Mouse (Mus musculus) monocyte, adult 59 days (primary cell): ENCODE results near the gene Nradd. TPM values are rescaled to one million over a fixed set of nuclear protein-coding genes. Genes with fewer than 3 reads are reported as not detected.

ENCODE experiments used
- total RNA-seq, 2 experiments: library from RNA; stranded (reverse); gene quantifications; one replicate each; pipeline ENCODE4 v1.2.4; 2023

Nradd gene
- 1 to 10 TPM; 2.5 to 5.0 TPM for total RNA-seq

DNA sequence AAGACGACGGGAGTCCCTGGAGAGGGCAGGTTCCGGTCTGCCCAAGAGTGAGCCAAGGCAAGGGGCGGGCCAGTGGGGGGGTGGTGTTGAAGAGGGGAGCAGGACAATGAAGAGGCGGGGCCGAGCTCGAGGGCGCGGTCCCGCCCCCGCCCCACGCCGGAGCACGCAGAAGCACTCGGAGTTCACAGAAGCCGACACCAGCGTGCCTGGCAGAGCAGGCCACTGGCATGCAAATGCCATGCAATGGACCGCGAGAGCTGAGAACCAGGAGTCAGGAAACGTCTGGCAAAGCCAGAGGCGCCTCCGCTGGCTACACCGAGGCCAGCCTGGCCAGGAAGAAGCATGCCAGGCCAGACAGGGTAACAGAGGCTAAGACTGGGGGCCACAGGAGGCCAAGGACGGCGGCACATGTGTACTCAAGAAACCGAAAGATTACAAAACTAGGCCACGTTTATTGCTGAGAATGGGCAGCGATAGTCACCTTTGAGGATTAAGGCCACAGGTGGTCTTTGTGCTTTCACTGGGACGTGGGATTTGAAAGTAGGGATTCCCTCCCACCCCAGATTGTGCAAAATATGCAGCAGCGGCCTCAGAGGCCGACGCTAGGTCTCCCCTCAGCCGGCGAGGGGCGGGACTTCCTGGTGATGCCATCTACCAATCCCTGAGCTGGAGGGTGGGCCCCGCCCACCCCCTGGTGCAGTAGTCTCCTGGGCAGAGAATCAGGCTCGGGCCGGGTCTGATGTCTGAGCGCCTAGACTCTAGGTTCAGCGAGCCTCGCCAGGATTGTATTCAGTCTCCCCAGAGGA, at the start of gene Nradd:
Gene Nradd (minus strand): TSS at position 92 of the 806 bp plus-strand sequence.

DNA sequence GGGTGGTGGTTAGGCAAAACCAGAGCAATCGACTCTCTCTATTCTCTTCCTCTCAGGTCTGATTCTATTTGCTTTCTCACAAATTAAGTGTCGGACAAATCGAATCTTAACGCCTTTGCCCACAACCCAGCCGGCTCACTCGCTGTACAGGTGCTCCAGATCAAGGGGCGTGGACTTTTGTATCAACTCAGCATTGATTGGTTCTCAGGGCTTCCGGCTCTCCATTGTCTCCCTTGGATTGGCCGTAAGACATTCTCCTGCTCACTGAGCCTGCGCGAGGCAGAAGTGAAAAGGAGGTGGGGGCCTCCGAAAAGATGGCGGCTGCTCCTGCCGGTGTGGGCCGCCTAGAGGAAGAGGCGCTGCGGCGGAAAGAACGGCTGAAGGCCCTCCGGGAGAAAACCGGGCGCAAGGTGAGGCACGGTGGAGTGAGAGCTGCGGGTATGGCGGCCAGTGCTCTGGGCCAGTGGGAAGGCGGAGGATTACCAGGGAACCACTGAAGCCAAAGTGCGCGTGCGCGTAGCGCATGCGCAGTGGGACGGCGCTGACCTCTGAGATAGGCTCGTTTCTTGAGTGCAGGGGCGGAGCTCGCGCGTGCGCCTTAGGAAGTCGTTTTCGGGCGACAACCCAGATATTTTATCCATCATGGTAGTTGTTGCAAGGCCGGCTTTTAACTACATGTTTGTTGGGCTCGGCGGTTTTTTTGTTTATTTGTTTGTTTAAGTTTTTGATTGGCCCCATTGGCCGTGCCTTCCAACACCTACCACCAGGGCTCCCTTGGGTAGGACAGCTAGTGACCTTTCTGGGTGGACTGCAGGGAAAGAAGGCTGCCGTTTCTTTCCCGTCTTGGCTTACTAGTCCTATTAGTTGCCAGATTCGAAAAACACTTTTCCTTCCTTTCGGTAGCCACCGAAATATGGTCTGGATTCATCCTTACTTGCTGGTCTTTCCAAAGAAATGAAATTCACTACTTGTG, 32.3 kb upstream of the Nradd start, which contains the start of gene Ccdc12:
Gene Ccdc12 (plus strand): TSS at position 255 of the 973 bp plus-strand sequence.

DNA sequence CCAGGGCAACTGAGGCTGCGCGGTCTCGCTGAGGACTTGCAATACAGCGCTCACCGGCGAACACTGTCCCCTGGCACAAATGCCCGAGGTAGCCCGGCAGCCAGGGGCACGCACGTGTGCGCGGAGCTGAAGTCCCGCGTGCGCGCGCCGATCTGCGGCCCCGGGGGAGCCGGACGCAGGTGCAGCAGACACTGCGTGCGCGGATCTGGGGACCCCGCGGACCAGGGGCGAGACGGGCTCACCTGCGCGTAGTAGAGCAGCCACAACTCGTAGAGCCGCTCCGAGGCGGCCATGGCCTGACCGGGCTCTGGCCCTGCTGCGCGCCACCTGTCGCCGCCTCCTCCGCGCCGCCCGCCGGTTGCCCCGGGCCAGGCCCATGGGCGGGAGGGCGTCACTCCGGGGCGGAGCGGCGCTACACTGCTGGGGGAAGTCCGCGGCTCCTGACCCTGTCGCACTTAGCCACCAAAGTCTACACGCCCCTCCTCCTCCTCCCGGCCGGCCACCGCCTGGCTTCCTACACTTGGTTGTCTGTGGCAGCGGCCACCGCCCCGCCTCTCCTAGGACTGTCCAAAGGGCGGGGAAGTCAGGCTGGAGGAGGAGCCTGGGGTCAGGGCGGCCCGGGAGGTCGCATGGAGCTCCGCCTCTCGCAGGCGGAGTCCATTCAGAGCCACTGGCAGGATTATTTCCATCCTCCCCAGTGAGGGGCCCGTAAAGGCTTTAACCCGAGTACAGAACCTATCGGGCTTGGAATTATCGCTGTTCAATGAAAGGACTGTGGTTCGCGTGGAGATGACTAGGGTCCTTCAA, 29.6 kb upstream of the Nradd start, which contains the start of gene Nbeal2:
Gene Nbeal2 (minus strand): TSS at position 507 of the 807 bp plus-strand sequence.

Other genes with a start within 250 kb of the Nradd start
- gene Ptpn23, start 216.2 kb downstream of the Nradd start, total RNA-seq: 10 to 100 TPM; 57.1 to 57.7 TPM
- gene Ngp, start 204.7 kb downstream of the Nradd start, total RNA-seq: 1 to 10 TPM; 2.8 to 3.9 TPM
- gene Klhl18, start 147.8 kb downstream of the Nradd start, total RNA-seq: 10 to 100 TPM; 55.5 to 57.3 TPM
- 1 to 10 TPM; 5.2 to 8.6 TPM for gene Kif9, start 147.5 kb downstream of the Nradd start, total RNA-seq
- gene Setd2, start 91.9 kb downstream of the Nradd start, total RNA-seq: 100 to 1,000 TPM; 125 to 146 TPM
- gene Nbeal2, start 29.7 kb upstream of the Nradd start, total RNA-seq: 100 to 1,000 TPM; 116 TPM
- gene Ccdc12, start 32.1 kb upstream of the Nradd start, total RNA-seq: 100 to 1,000 TPM; 202 to 242 TPM
- gene Myl3, start 117.4 kb upstream of the Nradd start, total RNA-seq: not detected
- under 1 TPM in 1 of 2 experiments, not detected in 1; 0.46 TPM for gene Pth1r, start 122.7 kb upstream of the Nradd start, total RNA-seq
- not detected for gene Prss42, start 173.7 kb upstream of the Nradd start, total RNA-seq
- not detected for gene Prss44, start 189.5 kb upstream of the Nradd start, total RNA-seq
- not detected for gene Prss43, start 202.2 kb upstream of the Nradd start, total RNA-seq
- not detected for gene Prss45, start 210.1 kb upstream of the Nradd start, total RNA-seq
- gene Prss46, start 220.1 kb upstream of the Nradd start, total RNA-seq: not detected
- gene Prss50, start 233.5 kb upstream of the Nradd start, total RNA-seq: not detected